Mouse (Mus musculus): ENCODE data around the gene Fam107b. TPM values are rescaled to one million over a fixed set of nuclear protein-coding genes. Genes with fewer than 3 reads are reported as not detected.
A peak's percentile ranks its signal among the peaks of the same experiment; 100 is the strongest.

Gene Fam107b
- polyA plus RNA-seq, 1 experiment from 2014 or later: 42.2 TPM

DNA sequence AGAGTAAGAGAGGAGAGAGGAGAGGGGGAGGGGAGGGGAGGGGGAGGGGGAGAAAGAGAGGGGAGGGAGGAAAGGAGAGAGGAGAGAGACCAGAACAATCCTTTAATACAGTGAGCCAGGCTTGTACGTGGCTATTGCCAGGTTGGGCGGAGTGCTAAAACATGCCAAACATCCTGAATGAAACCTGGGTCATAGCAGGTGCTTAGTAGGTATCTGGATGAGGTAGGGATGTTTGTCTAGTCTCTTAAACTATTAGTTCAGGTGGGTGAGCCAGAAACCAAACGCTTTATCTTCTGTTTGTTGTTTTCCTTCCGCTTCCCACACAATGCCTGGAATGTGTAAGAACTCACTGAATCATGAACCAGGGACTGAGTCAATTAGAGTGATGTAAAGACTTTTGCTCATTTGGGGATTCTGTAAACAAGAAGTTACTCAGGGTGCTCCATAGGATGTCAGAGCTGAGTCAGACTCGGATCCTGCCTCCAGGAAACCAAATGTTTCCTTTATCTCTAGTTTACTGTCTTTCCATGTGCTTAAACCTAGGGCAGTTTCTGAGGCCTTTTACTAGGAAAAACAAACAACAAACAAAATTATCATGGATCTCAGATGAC is 89.1 kb downstream of the Fam107b start:
- H3K27ac ChIP-seq (ENCODE audit: low read length): peak overlapping the region; percentile 21
- H3K4me1 ChIP-seq (ENCODE audit: control insufficient read depth, insufficient read depth, low read length): peaks cover 16% of the 10 kb centered on the region
- no peaks in the 10 kb centered on the region for H3K27me3 ChIP-seq (ENCODE audit: control insufficient read depth, insufficient read depth, low read length)
- H3K4me2 ChIP-seq (ENCODE audit: low read depth, low read length): no peak overlapping the region
- 46% methylated on average over 5 of the region's 5 CpGs for WGBS
- H3K9ac ChIP-seq (ENCODE audit: low read length): no peak overlapping the region
- H3K4me3 ChIP-seq (replicated peaks; ENCODE audit: low read length): no peak overlapping the region
- H3K36me3 ChIP-seq (ENCODE audit: control insufficient read depth, insufficient read depth, low read length): no peaks in the 10 kb centered on the region
- H3K9me3 ChIP-seq (replicated peaks; ENCODE audit: control insufficient read depth, low read length): no peaks in the 10 kb centered on the region
- peak; percentile 78; the same call in 1 of the 2 replicates for ATAC-seq (ENCODE audit: insufficient read depth, low FRiP score)

DNA sequence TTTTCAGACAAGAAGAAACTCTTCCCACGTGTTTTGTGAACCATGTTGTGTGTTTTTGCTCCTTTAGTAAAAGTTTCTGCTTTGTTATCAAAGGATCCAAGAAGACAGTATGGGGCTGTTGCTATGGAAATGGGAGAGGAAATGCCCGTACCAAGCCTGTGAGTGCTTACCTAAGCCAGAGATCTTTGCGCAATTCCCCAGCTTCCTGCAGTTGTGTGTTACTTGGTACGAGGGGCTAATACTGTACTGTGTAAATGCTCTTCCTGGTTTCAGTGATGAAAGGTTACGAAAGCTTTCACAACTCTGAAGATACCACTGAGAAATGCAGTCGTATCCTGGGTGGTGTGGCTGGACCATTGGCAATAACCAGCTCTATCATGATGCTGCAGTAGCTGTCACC is 93.8 kb downstream of the Fam107b start:
- 61% methylated on average over 6 of the region's 6 CpGs for WGBS
- no peak overlapping the region for H3K27ac ChIP-seq (ENCODE audit: low read length)
- peak; percentile 21; the same call in 1 of the 2 replicates for ATAC-seq (ENCODE audit: insufficient read depth, low FRiP score)
- no peaks in the 10 kb centered on the region for H3K4me1 ChIP-seq (ENCODE audit: control insufficient read depth, insufficient read depth, low read length)
- H3K9ac ChIP-seq (ENCODE audit: low read length): no peak overlapping the region
- no peaks in the 10 kb centered on the region for H3K36me3 ChIP-seq (ENCODE audit: control insufficient read depth, insufficient read depth, low read length)
- no peaks in the 10 kb centered on the region for H3K9me3 ChIP-seq (replicated peaks; ENCODE audit: control insufficient read depth, low read length)
- no peak overlapping the region for H3K4me3 ChIP-seq (replicated peaks; ENCODE audit: low read length)
- H3K27me3 ChIP-seq (ENCODE audit: control insufficient read depth, insufficient read depth, low read length): no peaks in the 10 kb centered on the region
- H3K4me2 ChIP-seq (ENCODE audit: low read depth, low read length): no peak overlapping the region

DNA sequence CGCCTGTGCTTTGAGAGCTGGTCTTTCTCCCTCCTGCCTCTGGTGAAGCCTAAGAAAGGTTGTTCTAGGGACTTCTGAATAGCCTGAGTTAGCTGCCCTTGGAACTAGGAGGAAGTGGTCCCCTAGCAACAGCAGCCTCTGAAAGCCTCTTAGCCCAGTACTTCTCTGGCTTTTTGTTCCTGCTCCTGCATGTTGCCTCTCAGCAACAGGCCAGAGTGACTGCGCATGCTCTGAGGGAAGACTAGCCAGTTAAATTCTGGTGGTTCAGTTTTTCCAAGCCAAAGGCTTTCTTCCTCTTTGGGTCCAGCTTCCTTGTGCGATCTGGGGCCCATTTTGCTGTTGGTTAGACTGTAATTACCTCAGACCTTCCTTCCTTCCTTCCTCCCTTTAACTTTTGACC is 98.4 kb downstream of the Fam107b start:
- H3K9ac ChIP-seq (ENCODE audit: low read length): no peak overlapping the region
- H3K4me2 ChIP-seq (ENCODE audit: low read depth, low read length): no peak overlapping the region
- no peak for ATAC-seq (ENCODE audit: insufficient read depth, low FRiP score)
- no peaks in the 10 kb centered on the region for H3K36me3 ChIP-seq (ENCODE audit: control insufficient read depth, insufficient read depth, low read length)
- no peak overlapping the region for H3K4me3 ChIP-seq (replicated peaks; ENCODE audit: low read length)
- H3K9me3 ChIP-seq (replicated peaks; ENCODE audit: control insufficient read depth, low read length): no peaks in the 10 kb centered on the region
- H3K27me3 ChIP-seq (ENCODE audit: control insufficient read depth, insufficient read depth, low read length): no peaks in the 10 kb centered on the region
- no peak overlapping the region for H3K27ac ChIP-seq (ENCODE audit: low read length)
- 77% methylated on average over 3 of the region's 3 CpGs for WGBS
- no peaks in the 10 kb centered on the region for H3K4me1 ChIP-seq (ENCODE audit: control insufficient read depth, insufficient read depth, low read length)

DNA sequence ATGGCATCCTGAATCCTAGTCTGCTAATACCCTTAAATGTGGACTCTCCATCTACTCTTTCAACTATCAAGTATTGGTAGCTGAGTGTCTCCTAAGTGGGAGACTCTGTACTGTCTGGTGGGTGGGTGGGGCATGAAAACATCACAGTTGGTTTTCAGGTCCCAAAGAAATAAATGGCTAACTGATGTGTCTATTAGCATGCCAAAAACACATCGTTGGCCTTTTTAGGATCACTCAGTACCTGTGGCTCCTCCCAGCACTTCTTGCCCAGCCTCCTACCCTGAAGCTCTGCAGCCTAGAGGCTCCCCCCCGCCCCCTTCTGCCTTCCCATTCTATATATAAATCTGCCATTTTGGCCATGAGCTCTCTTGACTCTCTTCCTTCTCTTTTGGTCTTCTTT is 99.4 kb downstream of the Fam107b start:
- Histone ChIP-seq H3K9me3 (replicated peaks; ENCODE audit: control insufficient read depth, low read length) (no peaks in the 10 kb centered on the region), H3K4me1 (ENCODE audit: control insufficient read depth, insufficient read depth, low read length) (no peaks in the 10 kb centered on the region), H3K36me3 (ENCODE audit: control insufficient read depth, insufficient read depth, low read length) (no peaks in the 10 kb centered on the region), H3K4me2 (ENCODE audit: low read depth, low read length) (no peak overlapping the region), H3K4me3 (replicated peaks; ENCODE audit: low read length) (no peak overlapping the region), H3K27ac (ENCODE audit: low read length) (no peak overlapping the region), H3K9ac (ENCODE audit: low read length) (no peak overlapping the region), H3K27me3 (ENCODE audit: control insufficient read depth, insufficient read depth, low read length) (no peaks in the 10 kb centered on the region)
- 61% methylated on average over 2 of the region's 2 CpGs for WGBS
- no peak for ATAC-seq (ENCODE audit: insufficient read depth, low FRiP score)

DNA sequence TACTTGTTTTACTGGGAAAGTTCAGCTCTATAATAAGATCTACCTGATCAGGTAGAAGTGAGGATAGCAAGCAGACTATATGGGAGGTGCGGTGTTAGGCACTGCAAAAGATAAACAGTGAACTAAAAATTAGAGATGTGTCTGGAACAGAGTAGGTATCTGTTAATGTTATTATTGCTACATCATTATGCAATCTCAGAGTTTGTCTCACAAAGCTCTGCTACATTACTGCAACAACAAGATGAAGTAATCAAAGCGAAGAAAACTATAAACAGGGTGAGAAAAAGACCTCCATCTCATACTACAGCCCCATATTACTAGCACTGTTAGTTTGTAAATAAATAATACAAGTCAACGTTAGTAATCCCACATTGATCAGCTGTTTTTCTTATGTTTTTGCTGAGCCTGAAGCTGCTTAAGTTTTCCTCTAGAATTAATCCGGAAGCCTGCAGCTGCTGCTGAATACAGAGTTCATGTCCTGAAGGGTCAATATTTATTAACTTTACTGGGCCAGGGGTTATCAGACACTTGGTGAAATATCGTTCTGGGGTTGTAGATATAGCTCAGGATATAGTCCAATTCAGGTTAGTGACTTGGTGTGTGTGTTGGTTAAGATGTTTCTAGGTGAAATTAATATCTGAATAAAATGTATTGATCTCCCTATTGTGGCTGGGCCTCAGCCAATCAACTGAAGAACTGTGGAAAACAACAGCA is 102.5 kb downstream of the Fam107b start:
- Histone ChIP-seq H3K9me3 (replicated peaks; ENCODE audit: control insufficient read depth, low read length) (no peaks in the 10 kb centered on the region), H3K4me3 (replicated peaks; ENCODE audit: low read length) (no peak overlapping the region), H3K4me1 (ENCODE audit: control insufficient read depth, insufficient read depth, low read length) (no peaks in the 10 kb centered on the region), H3K4me2 (ENCODE audit: low read depth, low read length) (no peak overlapping the region), H3K9ac (ENCODE audit: low read length) (no peak overlapping the region), H3K27ac (ENCODE audit: low read length) (no peak overlapping the region), H3K36me3 (ENCODE audit: control insufficient read depth, insufficient read depth, low read length) (no peaks in the 10 kb centered on the region), H3K27me3 (ENCODE audit: control insufficient read depth, insufficient read depth, low read length) (no peaks in the 10 kb centered on the region)
- WGBS: 52% methylated on average over 5 of the region's 5 CpGs
- no peak for ATAC-seq (ENCODE audit: insufficient read depth, low FRiP score)

DNA sequence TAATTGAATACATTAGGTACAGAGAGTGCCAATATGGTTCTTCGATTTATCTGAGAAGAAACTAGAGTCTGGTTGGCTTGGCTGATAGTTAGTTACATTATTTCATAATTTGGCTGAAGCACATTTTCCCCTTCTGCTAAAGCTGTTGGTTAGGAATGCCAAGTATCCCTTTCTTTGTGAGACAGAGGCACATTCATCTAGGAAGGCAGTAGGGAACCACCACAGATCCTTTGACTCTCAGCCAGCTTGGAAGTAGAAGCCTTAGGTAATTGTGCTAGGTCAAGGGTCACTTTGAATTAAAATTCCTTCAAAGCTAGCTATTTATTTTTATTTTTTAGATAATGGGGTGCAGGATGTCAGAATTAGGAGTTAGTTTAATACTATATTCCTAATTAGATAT is 105.2 kb downstream of the Fam107b start:
- H3K9me3 ChIP-seq (replicated peaks; ENCODE audit: control insufficient read depth, low read length): no peaks in the 10 kb centered on the region
- no peak overlapping the region for H3K4me2 ChIP-seq (ENCODE audit: low read depth, low read length)
- H3K4me3 ChIP-seq (replicated peaks; ENCODE audit: low read length): no peak overlapping the region
- no peak overlapping the region for H3K27ac ChIP-seq (ENCODE audit: low read length)
- no peaks in the 10 kb centered on the region for H3K4me1 ChIP-seq (ENCODE audit: control insufficient read depth, insufficient read depth, low read length)
- no peak for ATAC-seq (ENCODE audit: insufficient read depth, low FRiP score)
- H3K36me3 ChIP-seq (ENCODE audit: control insufficient read depth, insufficient read depth, low read length): no peaks in the 10 kb centered on the region
- WGBS: 86% methylated on average over 1 of the region's 1 CpGs
- H3K9ac ChIP-seq (ENCODE audit: low read length): no peak overlapping the region
- no peaks in the 10 kb centered on the region for H3K27me3 ChIP-seq (ENCODE audit: control insufficient read depth, insufficient read depth, low read length)

DNA sequence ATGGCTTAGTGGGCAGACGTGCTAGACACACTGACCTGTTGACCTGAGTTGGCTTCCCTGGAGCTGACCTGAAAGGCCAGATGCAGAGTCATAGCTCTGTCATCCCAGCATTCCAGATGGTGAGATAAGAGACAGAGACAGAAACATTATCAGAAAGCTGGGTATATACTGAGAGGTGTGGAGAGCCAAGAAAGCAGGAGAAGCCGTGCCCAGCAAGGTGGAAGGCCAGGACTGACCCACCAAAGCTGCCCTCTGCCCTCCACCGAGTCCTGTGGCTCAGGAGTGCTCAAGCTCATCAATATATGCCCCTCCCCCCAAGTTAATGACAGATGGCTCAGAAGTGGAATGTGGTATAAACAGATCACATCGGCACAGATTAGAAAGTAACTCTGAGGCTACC is 112.4 kb downstream of the Fam107b start:
- no peaks in the 10 kb centered on the region for H3K36me3 ChIP-seq (ENCODE audit: control insufficient read depth, insufficient read depth, low read length)
- ATAC-seq (ENCODE audit: insufficient read depth, low FRiP score): no peak
- H3K9me3 ChIP-seq (replicated peaks; ENCODE audit: control insufficient read depth, low read length): no peaks in the 10 kb centered on the region
- H3K4me2 ChIP-seq (ENCODE audit: low read depth, low read length): no peak overlapping the region
- H3K4me3 ChIP-seq (replicated peaks; ENCODE audit: low read length): no peak overlapping the region
- 42% methylated on average over 4 of the region's 4 CpGs for WGBS
- H3K4me1 ChIP-seq (ENCODE audit: control insufficient read depth, insufficient read depth, low read length): peaks cover 12% of the 10 kb centered on the region
- no peaks in the 10 kb centered on the region for H3K27me3 ChIP-seq (ENCODE audit: control insufficient read depth, insufficient read depth, low read length)
- no peak overlapping the region for H3K9ac ChIP-seq (ENCODE audit: low read length)
- no peak overlapping the region for H3K27ac ChIP-seq (ENCODE audit: low read length)

DNA sequence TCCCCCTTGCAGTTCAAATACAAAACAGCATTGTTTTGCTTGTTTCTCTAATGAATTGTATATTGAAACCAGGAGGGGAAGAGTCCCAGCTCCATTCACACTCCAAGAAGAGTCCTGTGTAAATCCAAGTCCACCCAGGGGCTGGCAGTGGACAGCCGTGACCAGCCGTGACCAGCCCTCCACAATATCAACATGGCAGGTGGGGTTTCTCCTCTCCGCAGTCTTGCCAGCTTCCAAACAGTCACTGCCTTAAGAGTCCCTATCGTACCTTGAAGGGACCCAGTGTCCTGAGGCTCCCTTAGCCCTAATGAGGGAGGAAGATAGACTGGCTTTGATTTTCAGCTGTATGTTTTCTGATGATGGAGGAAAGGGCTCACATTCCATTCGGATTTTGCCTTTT is 113.1 kb downstream of the Fam107b start:
- no peaks in the 10 kb centered on the region for H3K9me3 ChIP-seq (replicated peaks; ENCODE audit: control insufficient read depth, low read length)
- ATAC-seq (ENCODE audit: insufficient read depth, low FRiP score): no peak
- no peak overlapping the region for H3K9ac ChIP-seq (ENCODE audit: low read length)
- no peaks in the 10 kb centered on the region for H3K36me3 ChIP-seq (ENCODE audit: control insufficient read depth, insufficient read depth, low read length)
- no peak overlapping the region for H3K4me2 ChIP-seq (ENCODE audit: low read depth, low read length)
- H3K4me3 ChIP-seq (replicated peaks; ENCODE audit: low read length): no peak overlapping the region
- H3K4me1 ChIP-seq (ENCODE audit: control insufficient read depth, insufficient read depth, low read length): peaks cover 12% of the 10 kb centered on the region
- WGBS: 60% methylated on average over 5 of the region's 5 CpGs
- H3K27me3 ChIP-seq (ENCODE audit: control insufficient read depth, insufficient read depth, low read length): no peaks in the 10 kb centered on the region
- peak overlapping the region; percentile 43; the same call in 1 of the 2 replicates for H3K27ac ChIP-seq (ENCODE audit: low read length)

DNA sequence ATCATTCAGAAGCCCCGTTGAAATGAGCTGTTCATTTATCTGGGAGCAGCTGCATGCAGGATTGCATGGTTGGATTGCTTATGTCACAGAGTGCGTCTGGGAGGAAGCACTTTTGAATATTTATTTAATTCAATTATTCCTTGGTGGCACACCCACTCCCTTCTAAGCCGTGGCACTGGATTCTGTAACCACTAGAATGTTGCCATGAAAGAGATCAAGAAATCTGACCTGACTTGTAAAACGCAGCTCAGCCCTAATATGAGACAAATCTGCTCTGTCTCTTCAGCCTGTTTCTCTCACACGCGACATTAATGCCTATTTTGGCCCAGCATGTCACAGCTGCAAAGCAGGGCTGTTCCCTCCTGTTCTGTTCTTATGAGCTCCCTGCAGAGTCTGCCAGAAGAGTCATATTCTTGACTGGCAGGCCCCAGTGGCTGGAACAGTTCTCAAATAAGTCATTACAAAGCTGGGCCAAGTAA is 113.5 kb downstream of the Fam107b start:
- ATAC-seq (ENCODE audit: insufficient read depth, low FRiP score): peak; percentile 62; the same call in 1 of the 2 replicates
- 26% methylated on average over 6 of the region's 6 CpGs for WGBS
- no peak overlapping the region for H3K4me3 ChIP-seq (replicated peaks; ENCODE audit: low read length)

More for the DNA sequence above, 113.5 kb downstream of the Fam107b start:
- Histone ChIP-seq H3K9me3 (replicated peaks; ENCODE audit: control insufficient read depth, low read length) (no peaks in the 10 kb centered on the region), H3K4me1 (ENCODE audit: control insufficient read depth, insufficient read depth, low read length) (peaks cover 12% of the 10 kb centered on the region), H3K27me3 (ENCODE audit: control insufficient read depth, insufficient read depth, low read length) (no peaks in the 10 kb centered on the region), H3K27ac (ENCODE audit: low read length) (peak overlapping the region; percentile 43), H3K9ac (ENCODE audit: low read length) (no peak overlapping the region), H3K36me3 (ENCODE audit: control insufficient read depth, insufficient read depth, low read length) (no peaks in the 10 kb centered on the region), H3K4me2 (ENCODE audit: low read depth, low read length) (no peak overlapping the region)

All from stomach, embryonic 16.5 days (tissue).